Mouse (Mus musculus): Measurements from ENCODE around the gene Ankzf1. TPM values are rescaled to one million over a fixed set of nuclear protein-coding genes. Genes with fewer than 3 reads are reported as not detected.
"Not testable (repeated sequence)": the region's sequence is repeated elsewhere in the genome, so short reads cannot be mapped to it uniquely, and the experiment has no call there.

Gene Ankzf1
- polyA plus RNA-seq, 1 experiment from 2014 or later = 26.9 TPM

- Histone ChIP-seq H3K4me2 (ENCODE audit: low read length) (no peak overlapping the region), H3K27ac (ENCODE audit: low read depth, low read length) (no peak overlapping the region), H3K4me1 (ENCODE audit: control insufficient read depth, insufficient read depth, low read depth, low read length) (no peaks in the 10 kb centered on the region), H3K27me3 (replicated peaks; ENCODE audit: control insufficient read depth, insufficient read depth, low read length) (no peaks in the 10 kb centered on the region), H3K9ac (ENCODE audit: low read depth, low read length) (no peak overlapping the region; the same call in 1 of the 2 replicates), H3K9me3 (ENCODE audit: control insufficient read depth, low read length) (no peaks in the 10 kb centered on the region), H3K4me3 (ENCODE audit: low read length) (no peak overlapping the region), H3K36me3 (ENCODE audit: control insufficient read depth, insufficient read depth, low read length) (no peaks in the 10 kb centered on the region)
- WGBS = 73% methylated on average over 7 of the region's 7 CpGs
- no peak for ATAC-seq
These were observed 38.5 kb downstream of the Ankzf1 start for GRCm38 (mm10) chr1:75230335-75230994.

GRCm38 (mm10) chr1:75231224-75231623, 39.3 kb downstream of the Ankzf1 start:
- Histone ChIP-seq H3K4me3 (ENCODE audit: low read length) (no peak overlapping the region), H3K9me3 (ENCODE audit: control insufficient read depth, low read length) (no peaks in the 10 kb centered on the region), H3K4me2 (ENCODE audit: low read length) (no peak overlapping the region), H3K9ac (ENCODE audit: low read depth, low read length) (no peak overlapping the region), H3K4me1 (ENCODE audit: control insufficient read depth, insufficient read depth, low read depth, low read length) (peaks cover 4% of the 10 kb centered on the region; the same call in 1 of the 2 replicates), H3K27ac (ENCODE audit: low read depth, low read length) (no peak overlapping the region), H3K36me3 (ENCODE audit: control insufficient read depth, insufficient read depth, low read length) (no peaks in the 10 kb centered on the region), H3K27me3 (replicated peaks; ENCODE audit: control insufficient read depth, insufficient read depth, low read length) (no peaks in the 10 kb centered on the region)
- no peak for ATAC-seq
- 79% methylated on average over 4 of the region's 4 CpGs for WGBS

- H3K9ac ChIP-seq (ENCODE audit: low read depth, low read length) = no peak within 1 kb of the TSS
- H3K27ac ChIP-seq (ENCODE audit: low read depth, low read length) = no peak within 1 kb of the TSS
- no peaks in the 10 kb centered on the region for H3K36me3 ChIP-seq (ENCODE audit: control insufficient read depth, insufficient read depth, low read length)
- no peaks in the 10 kb centered on the region for H3K27me3 ChIP-seq (replicated peaks; ENCODE audit: control insufficient read depth, insufficient read depth, low read length)
- no peak for ATAC-seq
- H3K4me2 ChIP-seq (ENCODE audit: low read length) = no peak within 1 kb of the TSS
- H3K4me3 ChIP-seq (ENCODE audit: low read length) = no peak within 1 kb of the TSS
- WGBS = 70% methylated on average over 5 of the region's 5 CpGs
- peaks cover 4% of the 10 kb centered on the region; the same call in 1 of the 2 replicates for H3K4me1 ChIP-seq (ENCODE audit: control insufficient read depth, insufficient read depth, low read depth, low read length)
- H3K9me3 ChIP-seq (ENCODE audit: control insufficient read depth, low read length) = no peaks in the 10 kb centered on the region
These were observed 39.8 kb downstream of the Ankzf1 start, which contains the start of gene A630095N17Rik for GRCm38 (mm10) chr1:75231664-75232152. Gene A630095N17Rik, minus strand, starts transcription at chr1:75232102.

GRCm38 (mm10) chr1:75232489-75232888, 40.5 kb downstream of the Ankzf1 start:
- not testable (repeated sequence) for H3K9ac ChIP-seq (ENCODE audit: low read depth, low read length); H3K4me1 ChIP-seq (ENCODE audit: control insufficient read depth, insufficient read depth, low read depth, low read length); H3K4me2 ChIP-seq (ENCODE audit: low read length); H3K9me3 ChIP-seq (ENCODE audit: control insufficient read depth, low read length); H3K27me3 ChIP-seq (replicated peaks; ENCODE audit: control insufficient read depth, insufficient read depth, low read length); H3K4me3 ChIP-seq (ENCODE audit: low read length); H3K27ac ChIP-seq (ENCODE audit: low read depth, low read length); H3K36me3 ChIP-seq (ENCODE audit: control insufficient read depth, insufficient read depth, low read length); ATAC-seq
- 72% methylated on average over 4 of the region's 4 CpGs for WGBS

- Histone ChIP-seq H3K4me2 (ENCODE audit: low read length) (no peak overlapping the region), H3K9me3 (ENCODE audit: control insufficient read depth, low read length) (no peaks in the 10 kb centered on the region), H3K9ac (ENCODE audit: low read depth, low read length) (no peak overlapping the region), H3K27ac (ENCODE audit: low read depth, low read length) (no peak overlapping the region), H3K36me3 (ENCODE audit: control insufficient read depth, insufficient read depth, low read length) (peaks cover 3% of the 10 kb centered on the region; the same call in 1 of the 2 replicates), H3K4me3 (ENCODE audit: low read length) (no peak overlapping the region), H3K4me1 (ENCODE audit: control insufficient read depth, insufficient read depth, low read depth, low read length) (peaks cover 12% of the 10 kb centered on the region), H3K27me3 (replicated peaks; ENCODE audit: control insufficient read depth, insufficient read depth, low read length) (no peaks in the 10 kb centered on the region)
- peak; percentile 71 for ATAC-seq
- 1% methylated on average over 8 of the region's 8 CpGs for WGBS
These were observed 42.7 kb downstream of the Ankzf1 start for GRCm38 (mm10) chr1:75234606-75235005.

- H3K36me3 ChIP-seq (ENCODE audit: control insufficient read depth, insufficient read depth, low read length) = peaks cover 11% of the 10 kb centered on the region
- H3K4me1 ChIP-seq (ENCODE audit: control insufficient read depth, insufficient read depth, low read depth, low read length) = peaks cover 12% of the 10 kb centered on the region
- 0% methylated on average over 64 of the region's 64 CpGs for WGBS
- ATAC-seq = peak; percentile 90
- H3K27me3 ChIP-seq (replicated peaks; ENCODE audit: control insufficient read depth, insufficient read depth, low read length) = no peaks in the 10 kb centered on the region
- H3K27ac ChIP-seq (ENCODE audit: low read depth, low read length) = peak within 1 kb of the TSS; percentile 87
- peak within 1 kb of the TSS; percentile 75 for H3K4me3 ChIP-seq (ENCODE audit: low read length)
- H3K9me3 ChIP-seq (ENCODE audit: control insufficient read depth, low read length) = no peaks in the 10 kb centered on the region
- peak within 1 kb of the TSS; percentile 86 for H3K9ac ChIP-seq (ENCODE audit: low read depth, low read length)
- peak within 1 kb of the TSS; percentile 86 for H3K4me2 ChIP-seq (ENCODE audit: low read length)
These were observed 44.4 kb downstream of the Ankzf1 start, which contains the start of gene Dnajb2 for GRCm38 (mm10) chr1:75236117-75237050. Gene Dnajb2, plus strand, starts transcription at chr1:75236406.

GRCm38 (mm10) chr1:75239591-75239990, 47.6 kb downstream of the Ankzf1 start:
- H3K9me3 ChIP-seq (ENCODE audit: control insufficient read depth, low read length) = no peaks in the 10 kb centered on the region
- WGBS = 83% methylated on average over 10 of the region's 10 CpGs
- H3K4me3 ChIP-seq (ENCODE audit: low read length) = no peak overlapping the region
- peaks cover 19% of the 10 kb centered on the region for H3K36me3 ChIP-seq (ENCODE audit: control insufficient read depth, insufficient read depth, low read length)
- ATAC-seq = no peak
- no peak overlapping the region for H3K27ac ChIP-seq (ENCODE audit: low read depth, low read length)
- no peaks in the 10 kb centered on the region for H3K27me3 ChIP-seq (replicated peaks; ENCODE audit: control insufficient read depth, insufficient read depth, low read length)
- no peak overlapping the region for H3K4me2 ChIP-seq (ENCODE audit: low read length)
- H3K9ac ChIP-seq (ENCODE audit: low read depth, low read length) = no peak overlapping the region
- peaks cover 12% of the 10 kb centered on the region for H3K4me1 ChIP-seq (ENCODE audit: control insufficient read depth, insufficient read depth, low read depth, low read length)

GRCm38 (mm10) chr1:75243411-75243810, 51.5 kb downstream of the Ankzf1 start:
- Histone ChIP-seq H3K4me3 (ENCODE audit: low read length) (no peak overlapping the region), H3K27ac (ENCODE audit: low read depth, low read length) (no peak overlapping the region), H3K9ac (ENCODE audit: low read depth, low read length) (no peak overlapping the region), H3K36me3 (ENCODE audit: control insufficient read depth, insufficient read depth, low read length) (peaks cover 19% of the 10 kb centered on the region), H3K4me2 (ENCODE audit: low read length) (no peak overlapping the region), H3K9me3 (ENCODE audit: control insufficient read depth, low read length) (no peaks in the 10 kb centered on the region), H3K4me1 (ENCODE audit: control insufficient read depth, insufficient read depth, low read depth, low read length) (no peaks in the 10 kb centered on the region), H3K27me3 (replicated peaks; ENCODE audit: control insufficient read depth, insufficient read depth, low read length) (no peaks in the 10 kb centered on the region)
- WGBS = 89% methylated on average over 14 of the region's 14 CpGs
- no peak for ATAC-seq

All from hindbrain, embryonic 16.5 days (tissue).